Mouse (Mus musculus) retina, adult 2 months (tissue): ENCODE measurements around the gene Reln.

Experiments
- DNase-seq: peaks from one replicate; pipeline ENCODE4 v3.0.0-alpha.2; 2012; ENCODE audit warnings: low read depth, low spot score

Reln gene

DNA sequence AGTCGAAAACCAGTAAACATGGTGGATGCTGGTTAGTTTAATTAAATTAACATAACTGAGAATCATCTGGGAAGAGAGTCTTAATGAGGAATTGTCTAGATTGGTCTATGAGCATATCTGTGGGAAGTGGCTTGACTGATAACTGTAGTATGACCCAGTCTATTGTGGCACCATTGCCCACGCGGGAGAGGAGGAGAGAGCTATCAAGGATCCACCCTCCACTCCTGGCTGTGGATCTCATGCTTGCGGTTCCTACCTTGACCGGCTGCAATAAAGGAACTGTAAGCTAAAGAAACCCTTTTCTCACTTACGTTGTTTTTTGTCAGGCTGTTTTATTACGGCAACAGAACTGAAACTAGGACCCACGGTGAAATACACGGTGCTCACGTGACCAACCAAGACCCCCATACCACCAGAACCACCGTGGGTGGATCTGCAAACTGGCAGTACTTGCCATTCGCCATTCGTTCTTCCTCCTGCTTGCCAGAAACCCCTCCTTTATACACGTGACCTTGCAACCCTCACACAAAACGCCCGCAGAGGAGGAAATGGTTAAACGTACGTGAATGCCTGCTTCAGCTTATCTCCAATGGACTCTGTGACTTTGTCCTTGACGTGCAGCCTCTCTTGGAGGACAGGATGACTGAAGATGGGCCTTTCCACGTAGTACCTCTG lies 497.7 kb downstream of the Reln start:
- DNase-seq: no peak

DNA sequence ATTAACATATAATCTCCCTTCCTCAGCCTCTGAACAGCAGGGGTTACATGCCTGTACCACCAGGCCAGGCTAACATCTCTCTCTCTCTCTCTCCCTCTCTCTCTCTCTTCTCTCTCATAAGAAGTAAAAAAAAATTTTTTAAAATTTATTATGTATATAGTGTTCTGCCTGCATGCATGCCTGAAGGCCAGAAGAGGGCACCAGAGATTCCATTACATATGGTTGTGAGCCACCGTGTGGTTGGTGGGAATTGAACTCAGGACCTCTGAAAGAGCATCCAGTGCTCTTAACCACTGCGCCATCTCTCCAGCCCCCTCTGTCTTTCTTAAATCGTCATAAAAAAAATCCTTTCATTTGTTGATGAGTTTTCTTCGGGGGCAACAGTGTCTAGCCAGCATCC lies 499.8 kb downstream of the Reln start:
- DNase-seq: no peak
